8 mouse cellular contexts compared by ENCODE assay signal in the genomic region with DNA sequence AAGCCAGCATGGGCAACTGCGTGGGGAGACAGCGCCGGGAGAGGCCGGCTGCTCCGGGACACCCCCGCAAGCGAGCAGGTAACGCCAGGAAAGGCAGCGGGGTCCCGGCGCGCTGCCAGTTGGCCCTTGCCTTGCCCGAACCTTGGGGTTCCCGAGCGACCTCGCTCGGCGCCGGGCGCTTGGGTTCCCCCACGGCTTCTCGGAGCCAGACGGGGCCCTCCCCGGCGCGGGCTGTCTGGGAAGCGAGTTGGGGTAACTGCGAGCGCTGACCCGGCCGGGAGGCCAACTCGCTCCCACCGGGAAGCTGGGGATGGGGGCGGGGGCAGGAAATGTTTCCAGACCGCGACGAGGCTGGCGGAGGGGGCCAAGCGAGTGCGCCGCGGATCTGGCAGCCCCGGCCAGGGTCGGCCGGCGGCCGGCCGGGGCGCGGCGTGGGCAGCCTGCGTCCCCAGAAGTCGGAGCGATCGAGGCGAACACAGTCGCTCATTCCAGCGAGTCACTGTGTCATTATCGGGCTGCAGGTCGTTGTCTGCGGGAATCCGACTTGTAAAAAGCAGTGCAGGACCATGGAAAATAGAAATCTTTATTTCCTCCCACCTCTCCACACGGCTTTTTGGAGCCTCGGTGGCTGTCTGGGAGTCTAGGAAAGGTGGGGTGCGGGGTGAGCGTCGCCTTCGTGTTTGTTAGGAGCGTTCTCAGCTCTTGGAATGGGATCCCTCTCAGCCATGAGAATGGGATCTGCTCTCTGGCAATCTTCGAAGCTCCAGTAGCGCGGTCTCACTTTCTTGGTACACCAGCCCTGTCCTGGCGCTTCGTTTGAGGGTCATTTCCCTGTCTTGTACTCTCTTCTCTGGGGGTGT. TPM values are rescaled to one million over a fixed set of nuclear protein-coding genes. Genes with fewer than 3 reads are reported as not detected.
DNase-seq lines count a peak whose midpoint lies in the region; ATAC-seq and TF ChIP-seq lines count a peak whose summit lies in the region.

No protein-coding gene starts in this region.

- H3K27ac ChIP-seq in CH12.LX (ENCODE audit: insufficient read depth, low read depth), result no peak overlapping the region
- peak overlapping the region; percentile 60 for H3K27ac ChIP-seq in forebrain, postnatal 0 days (ENCODE audit: low read depth, low read length)
- peak overlapping the region; percentile 84 for H3K27ac ChIP-seq in hindbrain, embryonic 14.5 days
- H3K27ac ChIP-seq in liver, embryonic 15.5 days (replicated peaks), result peak overlapping the region; percentile 72
- peak overlapping the region; percentile 91 for H3K27ac ChIP-seq in neural tube, embryonic 15.5 days (replicated peaks)

- TF ChIP-seq EP300 in CH12.LX (IDR thresholded peaks at IDR 0.05; ENCODE audit: low read length), result no peak

- no peaks in the 10 kb centered on the region for H3K9me3 ChIP-seq in CH12.LX (replicated peaks; ENCODE audit: low read length)
- H3K9me3 ChIP-seq in forebrain, postnatal 0 days (ENCODE audit: low read length), result no peaks in the 10 kb centered on the region
- no peaks in the 10 kb centered on the region for H3K9me3 ChIP-seq in hindbrain, embryonic 14.5 days (ENCODE audit: control insufficient read depth, low read length)
- H3K9me3 ChIP-seq in liver, embryonic 15.5 days (replicated peaks), result no peaks in the 10 kb centered on the region
- no peaks in the 10 kb centered on the region for H3K9me3 ChIP-seq in neural tube, embryonic 15.5 days (replicated peaks)

- H3K4me1 ChIP-seq in CH12.LX (ENCODE audit: control insufficient read depth in 1 of 2, insufficient read depth in 2 of 2), result peaks cover 0 to 35% of the 10 kb centered on the region in 2 experiments; a peak in 2 of 4 replicates
- 0 out of 2 replicates have a peak, but pooled peaks cover 2% of the 10 kb centered on the region for H3K4me1 ChIP-seq in forebrain, postnatal 0 days (ENCODE audit: insufficient read depth)
- peaks cover 8% of the 10 kb centered on the region for H3K4me1 ChIP-seq in hindbrain, embryonic 14.5 days (replicated peaks; ENCODE audit: control insufficient read depth, insufficient read depth, low read length)
- peaks cover 42% of the 10 kb centered on the region for H3K4me1 ChIP-seq in liver, embryonic 15.5 days (replicated peaks)
- H3K4me1 ChIP-seq in neural tube, embryonic 15.5 days, result peaks cover 37% of the 10 kb centered on the region

- no peak for TF ChIP-seq RAD21 in CH12.LX (IDR thresholded peaks at IDR 0.05; ENCODE audit: low read depth, low read length)

- no peak for ATAC-seq in forebrain, postnatal 0 days
- no peak for ATAC-seq in hindbrain, embryonic 14.5 days (ENCODE audit: low FRiP score)
- no peak for ATAC-seq in liver, embryonic 15.5 days (ENCODE audit: insufficient read depth)
- ATAC-seq in neural tube, embryonic 15.5 days (ENCODE audit: low FRiP score), result no peak

- in situ Hi-C loops in CH12.LX (cut with MboI; ENCODE audit: low pct_ligation_motif_present, low pct_unique_long_range_greater_than_20kb, low sequenced_read_pairs), result no loop called here

- DNase-seq in 3134 (ENCODE audit: extremely low read depth, insufficient read length, low spot score) (peak; percentile 61), CH12.LX (ENCODE audit: extremely low read depth) (no peak)
- DNase-seq in c-Kit-positive CD71-positive TER-119-positive erythroid progenitor cells, embryonic 14.5 days (ENCODE audit: low spot score), result peak; percentile 15
- peak; percentile 39 for DNase-seq in forebrain, postnatal 0 days
- DNase-seq in hindbrain, embryonic 14.5 days (ENCODE audit: low spot score), result no peak
- no peak for DNase-seq in layer of hippocampus, adult 9-10 months (ENCODE audit: low spot score)

- no peak for TF ChIP-seq CTCF in CH12.LX (conservative IDR thresholded peaks at IDR 0.05 in 1 of 2, IDR thresholded peaks at IDR 0.05 in 1 of 2; ENCODE audit: low read depth in 2 of 2, low read length in 2 of 2)
- no peak for TF ChIP-seq CTCF in forebrain, postnatal 0 days (IDR thresholded peaks at IDR 0.05; ENCODE audit: low read depth)

- 3% methylated on average over 73 of the region's 74 CpGs for WGBS in forebrain, postnatal 0 days
- under 1% methylated on average over 74 of the region's 74 CpGs for WGBS in hindbrain, embryonic 14.5 days
- WGBS in liver, embryonic 15.5 days (ENCODE audit: insufficient replicate concordance), result under 1% methylated on average over 74 of the region's 74 CpGs
- WGBS in neural tube, embryonic 15.5 days, result 1% methylated on average over 73 of the region's 74 CpGs

- H3K9ac ChIP-seq in CH12.LX (ENCODE audit: insufficient read depth, low read depth), result peak overlapping the region; percentile 54
- H3K9ac ChIP-seq in forebrain, postnatal 0 days, result peak overlapping the region; percentile 71
- peak overlapping the region; percentile 75 for H3K9ac ChIP-seq in hindbrain, embryonic 14.5 days
- peak overlapping the region; percentile 69 for H3K9ac ChIP-seq in liver, embryonic 15.5 days
- H3K9ac ChIP-seq in neural tube, embryonic 15.5 days (replicated peaks), result peak overlapping the region; percentile 61

- dilution Hi-C loops in CH12.LX (cut with MboI; ENCODE audit: extremely low pct_ligation_motif_present, extremely low pct_unique_long_range_greater_than_20kb, low sequenced_read_pairs), result no loop called here

- peaks cover 24% of the 10 kb centered on the region for H3K27me3 ChIP-seq in CH12.LX (replicated peaks)
- 0 out of 2 replicates have a peak, but pooled peaks cover 4% of the 10 kb centered on the region for H3K27me3 ChIP-seq in forebrain, postnatal 0 days (ENCODE audit: insufficient read depth, low read length)
- H3K27me3 ChIP-seq in hindbrain, embryonic 14.5 days (ENCODE audit: control insufficient read depth, insufficient read depth, low read length), result peaks cover 9% of the 10 kb centered on the region
- peaks cover 40% of the 10 kb centered on the region for H3K27me3 ChIP-seq in liver, embryonic 15.5 days
- H3K27me3 ChIP-seq in neural tube, embryonic 15.5 days (replicated peaks), result peaks cover 11% of the 10 kb centered on the region

- TF ChIP-seq POLR2A in CH12.LX (IDR thresholded peaks at IDR 0.05; ENCODE audit: low read depth, low read length), result no peak

- H3K36me3 ChIP-seq in CH12.LX (replicated peaks in 1 of 2; ENCODE audit: control insufficient read depth in 1 of 2, insufficient read depth in 1 of 2, low read length in 1 of 2), result peaks cover 0 to 12% of the 10 kb centered on the region in 2 experiments
- no peaks in the 10 kb centered on the region for H3K36me3 ChIP-seq in forebrain, postnatal 0 days (ENCODE audit: insufficient read depth)
- H3K36me3 ChIP-seq in hindbrain, embryonic 14.5 days (replicated peaks; ENCODE audit: control insufficient read depth, insufficient read depth), result no peaks in the 10 kb centered on the region
- no peaks in the 10 kb centered on the region; the same call in 1 of the 2 replicates for H3K36me3 ChIP-seq in liver, embryonic 15.5 days (replicated peaks)
- H3K36me3 ChIP-seq in neural tube, embryonic 15.5 days, result no peaks in the 10 kb centered on the region

- H3K4me2 ChIP-seq in CH12.LX (ENCODE audit: insufficient read depth, low read depth, poor library complexity, severe bottlenecking), result peak overlapping the region; percentile 83
- peak overlapping the region; percentile 100 for H3K4me2 ChIP-seq in forebrain, postnatal 0 days (ENCODE audit: low read depth)
- H3K4me2 ChIP-seq in hindbrain, embryonic 14.5 days (replicated peaks), result peak overlapping the region; percentile 100
- peak overlapping the region; percentile 97 for H3K4me2 ChIP-seq in liver, embryonic 15.5 days
- peak overlapping the region; percentile 93 for H3K4me2 ChIP-seq in neural tube, embryonic 15.5 days

- peaks cover 17% of the 10 kb centered on the region for H3K79me2 ChIP-seq in CH12.LX (replicated peaks; ENCODE audit: control insufficient read depth, extremely low read depth, insufficient read depth, poor library complexity, severe bottlenecking)

- H3K4me3 ChIP-seq in CH12.LX (replicated peaks in 1 of 3; ENCODE audit: low read depth in 2 of 3, low read length in 2 of 3, poor library complexity in 1 of 3), result peak overlapping the region; percentile 52 to 83 (median 76)
- peak overlapping the region; percentile 89 for H3K4me3 ChIP-seq in forebrain, postnatal 0 days (ENCODE audit: low read depth, low read length)
- H3K4me3 ChIP-seq in hindbrain, embryonic 14.5 days (replicated peaks; ENCODE audit: low read length), result peak overlapping the region; percentile 79
- peak overlapping the region; percentile 94 for H3K4me3 ChIP-seq in liver, embryonic 15.5 days (replicated peaks)
- H3K4me3 ChIP-seq in neural tube, embryonic 15.5 days (replicated peaks), result peak overlapping the region; percentile 96

RNA-seq across cellular contexts. Expression of gene Ubtd1, which starts 0.6 kb away (rescaled TPM):
- total RNA-seq in CH12.LX (2012; rRNA removed) (3.1 and 3.6 TPM in 2 replicates), CH12.LX (2014; rRNA removed) (3.1 and 3.4 TPM in 2 replicates)
- polyA plus RNA-seq in CH12.LX (2012; ENCODE audit: insufficient read length, low read depth), result 5.5 and 5.8 TPM in 2 replicates
- total RNA-seq in forebrain, postnatal 0 days (2014; rRNA removed), result 18.7 and 22.2 TPM in 2 replicates
- 12.2 and 13.3 TPM in 2 replicates for polyA plus RNA-seq in forebrain, postnatal 0 days (2015; fragmentation: Nextera tagmentation; extraction: Ambion mirVana)
- polyA plus RNA-seq in hindbrain, embryonic 14.5 days (2014; fragmentation: Nextera tagmentation; extraction: Ambion mirVana), result 8.6 and 9.2 TPM in 2 replicates
- polyA plus RNA-seq in liver, embryonic 15.5 days (2015; fragmentation: Nextera tagmentation; extraction: Ambion mirVana), result 5.2 and 6.3 TPM in 2 replicates
- 13.9 and 14.5 TPM in 2 replicates for polyA plus RNA-seq in neural tube, embryonic 15.5 days (2015; fragmentation: Nextera tagmentation; extraction: Ambion mirVana)

RNA-seq across cellular contexts. Expression of gene Mms19, which starts 1.2 kb away (rescaled TPM):
- 26.2 and 32.1 TPM in 2 replicates for total RNA-seq in CH12.LX (2012; rRNA removed)
- 34.4 and 43.3 TPM in 2 replicates for total RNA-seq in CH12.LX (2014; rRNA removed)
- 36.5 and 46.3 TPM in 2 replicates for polyA plus RNA-seq in CH12.LX (2012; ENCODE audit: insufficient read length, low read depth)
- 42.2 and 66.5 TPM in 2 replicates for total RNA-seq in forebrain, postnatal 0 days (2014; rRNA removed)
- 17.4 and 25.8 TPM in 2 replicates for polyA plus RNA-seq in forebrain, postnatal 0 days (2015; fragmentation: Nextera tagmentation; extraction: Ambion mirVana)
- polyA plus RNA-seq in hindbrain, embryonic 14.5 days (2014; fragmentation: Nextera tagmentation; extraction: Ambion mirVana), result 29.6 and 31.6 TPM in 2 replicates
- 10.1 and 10.3 TPM in 2 replicates for polyA plus RNA-seq in liver, embryonic 15.5 days (2015; fragmentation: Nextera tagmentation; extraction: Ambion mirVana)
- polyA plus RNA-seq in neural tube, embryonic 15.5 days (2015; fragmentation: Nextera tagmentation; extraction: Ambion mirVana), result 31.0 and 35.8 TPM in 2 replicates

RNA-seq across cellular contexts. Expression of gene Zdhhc16, which starts 48.9 kb away (rescaled TPM):
- total RNA-seq in CH12.LX (2012; rRNA removed) (45.5 and 49.6 TPM in 2 replicates), CH12.LX (2014; rRNA removed) (29.9 and 30.3 TPM in 2 replicates)
- 51.1 and 54.3 TPM in 2 replicates for polyA plus RNA-seq in CH12.LX (2012; ENCODE audit: insufficient read length, low read depth)
- total RNA-seq in forebrain, postnatal 0 days (2014; rRNA removed), result 53.3 and 58.6 TPM in 2 replicates
- 96.8 and 97.4 TPM in 2 replicates for polyA plus RNA-seq in forebrain, postnatal 0 days (2015; fragmentation: Nextera tagmentation; extraction: Ambion mirVana)
- polyA plus RNA-seq in hindbrain, embryonic 14.5 days (2014; fragmentation: Nextera tagmentation; extraction: Ambion mirVana), result 70.6 and 70.8 TPM in 2 replicates
- 33.7 and 39.6 TPM in 2 replicates for polyA plus RNA-seq in liver, embryonic 15.5 days (2015; fragmentation: Nextera tagmentation; extraction: Ambion mirVana)
- 89.3 and 90.6 TPM in 2 replicates for polyA plus RNA-seq in neural tube, embryonic 15.5 days (2015; fragmentation: Nextera tagmentation; extraction: Ambion mirVana)

RNA-seq across cellular contexts. Expression of gene Exosc1, which starts 48.9 kb away (rescaled TPM):
- total RNA-seq in CH12.LX (2012; rRNA removed) (56.6 and 70.0 TPM in 2 replicates), CH12.LX (2014; rRNA removed) (68.6 and 72.6 TPM in 2 replicates)
- polyA plus RNA-seq in CH12.LX (2012; ENCODE audit: insufficient read length, low read depth), result 109 TPM in 2 replicates
- 29.6 and 33.3 TPM in 2 replicates for total RNA-seq in forebrain, postnatal 0 days (2014; rRNA removed)
- 69.4 and 71.0 TPM in 2 replicates for polyA plus RNA-seq in forebrain, postnatal 0 days (2015; fragmentation: Nextera tagmentation; extraction: Ambion mirVana)
- polyA plus RNA-seq in hindbrain, embryonic 14.5 days (2014; fragmentation: Nextera tagmentation; extraction: Ambion mirVana), result 51.9 and 64.0 TPM in 2 replicates
- 29.2 and 31.4 TPM in 2 replicates for polyA plus RNA-seq in liver, embryonic 15.5 days (2015; fragmentation: Nextera tagmentation; extraction: Ambion mirVana)
- polyA plus RNA-seq in neural tube, embryonic 15.5 days (2015; fragmentation: Nextera tagmentation; extraction: Ambion mirVana), result 59.7 and 61.4 TPM in 2 replicates

RNA-seq across cellular contexts. Expression of gene Ankrd2, which starts 53.6 kb away (rescaled TPM):
- total RNA-seq in CH12.LX (2012; rRNA removed) (not detected in 2 replicates), CH12.LX (2014; rRNA removed) (not detected in 2 replicates)
- polyA plus RNA-seq in CH12.LX (2012; ENCODE audit: insufficient read length, low read depth), result not detected in 2 replicates
- 0.69 TPM in 1 of 2 replicates, not detected in the other for total RNA-seq in forebrain, postnatal 0 days (2014; rRNA removed)
- polyA plus RNA-seq in forebrain, postnatal 0 days (2015; fragmentation: Nextera tagmentation; extraction: Ambion mirVana), result 1.2 and 1.4 TPM in 2 replicates
- polyA plus RNA-seq in hindbrain, embryonic 14.5 days (2014; fragmentation: Nextera tagmentation; extraction: Ambion mirVana), result 0.82 and 1.2 TPM in 2 replicates
- polyA plus RNA-seq in liver, embryonic 15.5 days (2015; fragmentation: Nextera tagmentation; extraction: Ambion mirVana), result 0.17 and 0.21 TPM in 2 replicates
- polyA plus RNA-seq in neural tube, embryonic 15.5 days (2015; fragmentation: Nextera tagmentation; extraction: Ambion mirVana), result 1.1 and 1.3 TPM in 2 replicates

Comparison
In these comparisons a context has a peak if more than half of its experiments do, and no peak if none do; other contexts are left out.
1. DNase-seq: peak in 3134 (single experiment), c-Kit-positive CD71-positive TER-119-positive erythroid progenitor cells, embryonic 14.5 days (single experiment) and forebrain, postnatal 0 days (single experiment); none in CH12.LX (single experiment), hindbrain, embryonic 14.5 days (single experiment) and layer of hippocampus, adult 9-10 months (single experiment).
2. Peak in every context shown above with its lines, with median percentiles within 50 percentile points of each other: H3K4me2 ChIP-seq, H3K4me3 ChIP-seq and H3K9ac ChIP-seq.